Mouse (Mus musculus) cortical plate, adult 2 months (tissue): ENCODE data around the gene Gtf2e1.

Experiments
- CTCF ChIP-seq: fragments of 200-500 bp; IDR thresholded peaks from 2 replicates; pipeline ENCODE4 v1.5.1; 2011; ENCODE audit warnings: mild to moderate bottlenecking, control low read depth, low read length; ENCODE audit not compliant: insufficient read depth; ENCODE audit errors: extremely low read depth
- POLR2A ChIP-seq: fragments of 200-500 bp; IDR thresholded peaks from 2 replicates; pipeline ENCODE4 v1.6.1; 2011; ENCODE audit warnings: mild to moderate bottlenecking, low read length, control low read depth; ENCODE audit not compliant: insufficient read depth; ENCODE audit errors: extremely low read depth

- no peak for TF ChIP-seq CTCF
- peak; percentile 93 for TF ChIP-seq POLR2A
Measured at GRCm38 (mm10) chr16:37539611-37540580, at the start of gene Gtf2e1, which contains the start of gene Rabl3.
